ENCODE assay signal across 8 mouse cellular contexts in the genomic region with DNA sequence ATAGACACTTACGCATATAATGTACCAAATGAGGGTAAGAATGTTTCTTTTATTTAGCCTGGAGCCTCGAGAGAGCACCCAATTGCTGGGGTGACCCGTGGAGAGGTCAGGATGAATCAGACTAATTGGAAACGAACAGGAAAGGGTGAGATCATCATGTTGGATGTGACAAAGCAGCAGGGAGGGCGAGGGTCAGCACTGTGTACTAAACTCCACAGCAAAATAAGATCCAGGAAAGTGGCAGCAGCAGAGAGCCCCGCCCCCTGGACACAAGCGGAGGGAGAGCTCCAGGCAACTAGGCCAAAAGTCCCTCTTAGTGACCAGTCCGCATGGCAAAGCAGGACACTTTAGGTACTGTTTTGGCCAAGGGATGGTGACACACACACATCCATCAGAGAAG. TPM values are rescaled to one million over a fixed set of nuclear protein-coding genes. Genes with fewer than 3 reads are reported as not detected.
A peak's percentile ranks its signal among the peaks of the same experiment; 100 is the strongest.
DNase-seq lines count a peak whose midpoint lies in the region; ATAC-seq and TF ChIP-seq lines count a peak whose summit lies in the region.

No protein-coding gene starts in this region.

- no peak for TF ChIP-seq CTCF in lung, adult 2 months (IDR thresholded peaks at IDR 0.05; ENCODE audit: insufficient read depth, low read length)
- no peak for TF ChIP-seq CTCF in intestine, postnatal 0 days (IDR thresholded peaks at IDR 0.05; ENCODE audit: low read depth)

- H3K4me2 ChIP-seq in intestine, postnatal 0 days (replicated peaks; ENCODE audit: low read depth): no peak overlapping the region
- no peak overlapping the region for H3K4me2 ChIP-seq in hindbrain, embryonic 11.5 days (replicated peaks; ENCODE audit: low read depth, low read length)

- peaks cover 10% of the 10 kb centered on the region for H3K4me1 ChIP-seq in lung, adult 2 months (ENCODE audit: control insufficient read depth, insufficient read depth, low read length)
- H3K4me1 ChIP-seq in intestine, postnatal 0 days (replicated peaks; ENCODE audit: control insufficient read depth, insufficient read depth, low read length): peaks cover 6% of the 10 kb centered on the region; the same call in 1 of the 2 replicates
- no peaks in the 10 kb centered on the region; the same call in 1 of the 2 replicates for H3K4me1 ChIP-seq in hindbrain, embryonic 11.5 days (replicated peaks; ENCODE audit: control insufficient read depth, insufficient read depth, low read length)

- H3K4me3 ChIP-seq in lung, adult 2 months (replicated peaks; ENCODE audit: extremely low read depth, low read depth, low read length): no peak overlapping the region
- no peak overlapping the region for H3K4me3 ChIP-seq in intestine, postnatal 0 days (ENCODE audit: low read depth, low read length)
- no peak overlapping the region for H3K4me3 ChIP-seq in hindbrain, embryonic 11.5 days (ENCODE audit: low read depth, low read length)

- DNase-seq in lung, adult 18-20 months: peak; percentile 72 to 80
- DNase-seq in lung, adult 2 months: no peak
- DNase-seq in adrenal gland, postnatal 14 days: peak; percentile 73
- DNase-seq in heart, postnatal 4 days: peak; percentile 74
- DNase-seq in skeletal muscle tissue, adult 2 months (ENCODE audit: low read depth, low spot score): peak; percentile 66
- no peak for DNase-seq in right cerebral cortex, postnatal 14 days
- DNase-seq in hindbrain, embryonic 11.5 days (ENCODE audit: low spot score): no peak

- ATAC-seq in intestine, postnatal 0 days: no peak
- no peak for ATAC-seq in hindbrain, embryonic 11.5 days (ENCODE audit: low FRiP score)

- H3K27ac ChIP-seq in intestine, postnatal 0 days (ENCODE audit: low read depth, low read length): no peak overlapping the region
- H3K27ac ChIP-seq in hindbrain, embryonic 11.5 days (ENCODE audit: low read depth, low read length): no peak overlapping the region

- no peaks in the 10 kb centered on the region for H3K36me3 ChIP-seq in intestine, postnatal 0 days (ENCODE audit: control insufficient read depth, insufficient read depth)
- H3K36me3 ChIP-seq in hindbrain, embryonic 11.5 days (ENCODE audit: control insufficient read depth, insufficient read depth, low read length): no peaks in the 10 kb centered on the region

- 46% methylated on average over 8 of the region's 8 CpGs for WGBS in lung, adult 2 months
- WGBS in intestine, postnatal 0 days: 56% methylated on average over 8 of the region's 8 CpGs
- WGBS in hindbrain, embryonic 11.5 days: 62% methylated on average over 8 of the region's 8 CpGs

- no peaks in the 10 kb centered on the region for H3K27me3 ChIP-seq in intestine, postnatal 0 days (replicated peaks; ENCODE audit: control insufficient read depth, insufficient read depth, low read length)
- no peaks in the 10 kb centered on the region for H3K27me3 ChIP-seq in hindbrain, embryonic 11.5 days (ENCODE audit: control insufficient read depth, insufficient read depth, low read length)

- H3K9ac ChIP-seq in intestine, postnatal 0 days (ENCODE audit: low read depth, low read length): no peak overlapping the region
- H3K9ac ChIP-seq in hindbrain, embryonic 11.5 days (ENCODE audit: low read depth, low read length): no peak overlapping the region

- no peaks in the 10 kb centered on the region for H3K9me3 ChIP-seq in intestine, postnatal 0 days (ENCODE audit: control insufficient read depth)
- no peaks in the 10 kb centered on the region for H3K9me3 ChIP-seq in hindbrain, embryonic 11.5 days (ENCODE audit: control insufficient read depth, low read length)

- no peak for TF ChIP-seq POLR2A in lung, adult 2 months (IDR thresholded peaks at IDR 0.05; ENCODE audit: borderline replicate concordance, extremely low read depth, low read depth, low read length)

RNA-seq across cellular contexts. Expression of a gene that starts 18.4 kb away (rescaled TPM):
- 60.5 and 87.9 TPM in 2 replicates for polyA plus RNA-seq in lung, adult 2 months (2012; rRNA removed)
- 47.3 and 100 TPM in 2 replicates for total RNA-seq in adrenal gland, postnatal 14 days (2021)
- total RNA-seq in heart, postnatal 4 days (2021): 10 to 100 TPM; 74.3 to 79.7 TPM
- 2.9 and 3.8 TPM in 2 replicates for polyA plus RNA-seq in intestine, postnatal 0 days (2015; fragmentation: Nextera tagmentation; extraction: Ambion mirVana)
- 12.9 and 17.9 TPM in 2 replicates for polyA plus RNA-seq in hindbrain, embryonic 11.5 days (2014; fragmentation: Nextera tagmentation; extraction: Ambion mirVana)

Comparison
In these comparisons a context has a peak if more than half of its experiments do, and no peak if none do; other contexts are left out.
1. DNase-seq: peak in lung, adult 18-20 months (2 of 2), adrenal gland, postnatal 14 days (single experiment), heart, postnatal 4 days (single experiment) and skeletal muscle tissue, adult 2 months (single experiment); none in lung, adult 2 months (single experiment), right cerebral cortex, postnatal 14 days (single experiment) and hindbrain, embryonic 11.5 days (single experiment).